Mouse (Mus musculus) gastrocnemius, adult 2 months (tissue): ENCODE measurements at regions not wholly inside any gene's neighbourhood (a gene's known extent, or its start where the extent isn't known, plus 50 kb on each side); places are given as distances from the start of the nearest gene placed in this dataset.
"Not testable (repeated sequence)": the region's sequence is repeated elsewhere in the genome, so short reads cannot be mapped to it uniquely, and the experiment has no call there.

ENCODE experiments used
- DNase-seq: peaks from one replicate; pipeline ENCODE4 v3.0.0; 2022
- H3K27ac ChIP-seq: fragments of 200-600 bp; 2 replicates; pipeline ENCODE4 v1.8.1; 2022; ENCODE audit warnings: mild to moderate bottlenecking
- H3K4me3 ChIP-seq: fragments of 200-600 bp; 2 replicates; pipeline ENCODE4 v1.8.1; 2022; ENCODE audit warnings: mild to moderate bottlenecking, moderate library complexity
- CTCF ChIP-seq: fragments of 200-600 bp; IDR thresholded peaks from 2 replicates; pipeline ENCODE4 v1.8.1; 2022; ENCODE audit warnings: antibody characterized with exemption, mild to moderate bottlenecking, moderate library complexity
- intact Hi-C: fragments of 180-260 bp; cut with DNase I; formaldehyde crosslinking; loops from one replicate; pipeline ENCODE4 v1.15.1; 2025

- DNase-seq: no peak
- no peak for TF ChIP-seq CTCF
- H3K4me3 ChIP-seq: no peak overlapping the region
- intact Hi-C loops: no loop called here
- H3K27ac ChIP-seq: no peak overlapping the region
Observed at GRCm38 (mm10) chr3:81835380-81836157, 96.8 kb upstream of the Ctso start.

DNA sequence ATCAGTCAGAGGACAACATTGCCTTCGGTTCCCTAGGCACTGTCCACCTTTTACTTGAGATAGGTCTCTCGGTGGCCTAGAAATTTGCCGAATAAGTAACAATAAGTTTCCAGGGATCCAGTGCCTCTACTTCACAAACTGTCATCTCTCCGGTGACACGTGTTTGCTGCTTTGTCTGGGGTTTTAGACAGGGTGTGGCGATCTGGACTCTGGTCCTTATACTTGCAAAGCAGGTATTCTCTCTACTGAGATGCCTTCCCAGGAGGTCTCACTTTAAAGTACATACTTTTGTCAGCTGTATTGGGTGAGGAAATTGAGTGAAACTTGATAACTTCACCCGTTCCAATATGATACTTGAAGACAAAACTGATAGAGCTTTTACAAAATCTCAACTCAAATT, 95.9 kb upstream of the Ctso start:
- DNase-seq: no peak
- Histone ChIP-seq H3K4me3 (no peak overlapping the region), H3K27ac (no peak overlapping the region)
- intact Hi-C loops: no loop called here
- TF ChIP-seq CTCF: no peak

GRCm38 (mm10) chr3:81838121-81838520, 94.3 kb upstream of the Ctso start:
- H3K27ac ChIP-seq, intact Hi-C loops, DNase-seq: not testable (repeated sequence)

DNA sequence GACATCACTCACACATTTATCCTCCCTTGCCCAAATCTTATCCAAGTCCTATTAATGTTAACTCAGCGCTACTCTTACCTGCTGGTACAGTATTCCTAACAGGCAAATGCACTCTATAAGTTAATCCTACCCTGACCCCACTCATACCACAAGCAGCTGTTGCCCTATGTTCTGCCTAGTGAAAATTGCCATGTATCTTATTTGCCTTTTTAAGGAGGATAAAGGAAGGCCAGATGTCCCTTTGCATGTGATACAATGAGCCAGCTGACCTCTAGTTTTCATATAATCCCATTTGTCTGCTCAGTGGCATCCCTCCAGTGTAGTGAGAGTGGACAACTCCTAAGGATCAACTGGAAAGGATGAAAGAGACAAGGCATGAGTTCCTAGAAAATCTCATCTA, 67.9 kb upstream of the Ctso start:
- intact Hi-C loops: no loop called here
- Histone ChIP-seq H3K4me3 (no peak overlapping the region), H3K27ac (no peak overlapping the region)
- TF ChIP-seq CTCF: no peak
- no peak for DNase-seq

More at GRCm38 (mm10) chr3:81838121-81838520, 94.3 kb upstream of the Ctso start:
- H3K4me3 ChIP-seq: not testable (repeated sequence)
